ENCODE assay signal across 12 mouse cellular contexts in genomic region chr5:135353564-135353963, GRCm38 (mm10). TPM values are rescaled to one million over a fixed set of nuclear protein-coding genes. Genes with fewer than 3 reads are reported as not detected.
DNase-seq lines count a peak whose midpoint lies in the region; ATAC-seq and TF ChIP-seq lines count a peak whose summit lies in the region.
"Had no signal": no experiment of that assay in that cellular context is flagged by ENCODE, and none has a peak within 500 bp of the region (broad histone marks: within the 10 kb centered on the region; RNA-seq: fewer than 3 reads in every experiment).

No protein-coding gene starts in this region.

- H3K9me3 ChIP-seq in kidney, postnatal 0 days (replicated peaks; ENCODE audit: low read length), result no peaks in the 10 kb centered on the region; the same call in 1 of the 2 replicates
- H3K9me3 ChIP-seq in ES-Bruce4 (replicated peaks; ENCODE audit: control insufficient read depth, insufficient read depth, low read length, poor library complexity, severe bottlenecking), result 0 out of 2 replicates have a peak, but pooled peaks cover 5% of the 10 kb centered on the region

- no peak overlapping the region for H3K9ac ChIP-seq in kidney, postnatal 0 days (ENCODE audit: low read depth, low read length)
- no peak overlapping the region; the same call in 1 of the 2 replicates for H3K9ac ChIP-seq in ES-Bruce4 (ENCODE audit: low read depth, poor library complexity, severe bottlenecking)
- H3K9ac ChIP-seq: neural tube, embryonic 12.5 days had no signal

- no peak overlapping the region for H3K4me3 ChIP-seq in kidney, postnatal 0 days (replicated peaks; ENCODE audit: low read depth, low read length)
- peak overlapping the region; percentile 46 for H3K4me3 ChIP-seq in ES-Bruce4 (ENCODE audit: low read depth, low read length)
- H3K4me3 ChIP-seq: neural tube, embryonic 12.5 days had no signal

- H3K4me2 ChIP-seq in kidney, postnatal 0 days (ENCODE audit: low read length), result no peak overlapping the region
- H3K4me2 ChIP-seq: neural tube, embryonic 12.5 days had no signal

- TF ChIP-seq CTCF in kidney, postnatal 0 days (IDR thresholded peaks at IDR 0.05; ENCODE audit: low read depth), result peak; percentile 56
- TF ChIP-seq CTCF in ES-Bruce4 (IDR thresholded peaks at IDR 0.05; ENCODE audit: low read depth, low read length), result peak; percentile 91

- H3K36me3 ChIP-seq in kidney, postnatal 0 days (ENCODE audit: insufficient read depth, low read length), result no peaks in the 10 kb centered on the region
- H3K36me3 ChIP-seq in ES-Bruce4 (ENCODE audit: control insufficient read depth, insufficient read depth, low read length, poor library complexity, severe bottlenecking), result no peaks in the 10 kb centered on the region
- H3K36me3 ChIP-seq: neural tube, embryonic 12.5 days had no signal

- no peak for ATAC-seq in kidney, postnatal 0 days (replicated peaks; ENCODE audit: low FRiP score, low read depth)

- no peak overlapping the region for H3K27ac ChIP-seq in kidney, postnatal 0 days
- H3K27ac ChIP-seq in ES-Bruce4 (ENCODE audit: insufficient read depth, low read length), result no peak overlapping the region
- H3K27ac ChIP-seq: neural tube, embryonic 12.5 days had no signal

- 19% methylated on average over 20 of the region's 20 CpGs for WGBS in kidney, postnatal 0 days

- no peak for TF ChIP-seq EP300 in ES-Bruce4 (IDR thresholded peaks at IDR 0.05; ENCODE audit: insufficient read depth, low read depth, low read length)

- intact Hi-C loops in left cerebral cortex, postnatal 10 days (cut with DNase I), result no loop called here

- no peaks in the 10 kb centered on the region for H3K4me1 ChIP-seq in kidney, postnatal 0 days (replicated peaks; ENCODE audit: insufficient read depth, low read length)
- H3K4me1 ChIP-seq in ES-Bruce4 (ENCODE audit: control insufficient read depth, insufficient read depth, low read length), result no peaks in the 10 kb centered on the region
- H3K4me1 ChIP-seq: neural tube, embryonic 12.5 days had no signal

- DNase-seq in kidney, postnatal 0 days (ENCODE audit: low spot score), result peak; percentile 28
- DNase-seq in kidney, adult 8-10 months, result no peak
- peak; percentile 89 for DNase-seq in R1 (ENCODE audit: low read depth, low spot score)
- peak; percentile 39 for DNase-seq in induced T-regulatory cell, adult 2 months (ENCODE audit: low read depth)
- no peak for DNase-seq in layer of hippocampus, postnatal 25 days (ENCODE audit: extremely low spot score in 1 of 2, low spot score in 1 of 2)
- no peak for DNase-seq in frontal cortex, postnatal 36 days (ENCODE audit: low spot score in 2 of 2)
- DNase-seq in left cerebral cortex, postnatal 10 days (ENCODE audit: extremely low spot score in 1 of 2, low spot score in 2 of 2), result no peak
- DNase-seq: adrenal gland, postnatal 10 days had no signal

- no peaks in the 10 kb centered on the region for H3K27me3 ChIP-seq in kidney, postnatal 0 days (ENCODE audit: insufficient read depth, low read length)
- no peaks in the 10 kb centered on the region for H3K27me3 ChIP-seq in ES-Bruce4 (ENCODE audit: control insufficient read depth, insufficient read depth, low read length, poor library complexity, severe bottlenecking)

- no peak for TF ChIP-seq POLR2A in ES-Bruce4 (IDR thresholded peaks at IDR 0.05; ENCODE audit: insufficient read depth, low read length)

RNA-seq across cellular contexts. Expression of gene Trim50, which starts 0.5 kb away (rescaled TPM):
- not detected in 2 replicates for polyA plus RNA-seq in kidney, postnatal 0 days (2015; fragmentation: Nextera tagmentation; extraction: Ambion mirVana)
- polyA plus RNA-seq in ES-Bruce4 (2011; ENCODE audit: insufficient read depth, insufficient read length, low read depth, missing spikeins), result not detected in 2 replicates
- not detected for total RNA-seq in layer of hippocampus, postnatal 25 days (2021)
- total RNA-seq in left cerebral cortex, postnatal 10 days (2021), result not detected
- total RNA-seq: adrenal gland, postnatal 10 days; heart, postnatal 25 days had no signal
- polyA plus RNA-seq: limb, embryonic 14.5 days; neural tube, embryonic 12.5 days had no signal

RNA-seq across cellular contexts. Expression of gene Fkbp6, which starts 3.7 kb away (rescaled TPM):
- polyA plus RNA-seq in kidney, postnatal 0 days (2015; fragmentation: Nextera tagmentation; extraction: Ambion mirVana), result not detected in 2 replicates
- polyA plus RNA-seq in ES-Bruce4 (2011; ENCODE audit: insufficient read depth, insufficient read length, low read depth, missing spikeins), result 0.49 and 0.55 TPM in 2 replicates
- total RNA-seq in layer of hippocampus, postnatal 25 days (2021), result under 1 TPM in 1 of 2 experiments, not detected in 1; 0.31 TPM
- under 1 TPM in 1 of 2 experiments, not detected in 1; 0.65 TPM for total RNA-seq in left cerebral cortex, postnatal 10 days (2021)
- polyA plus RNA-seq: neural tube, embryonic 12.5 days had no signal

RNA-seq across cellular contexts. Expression of gene Nsun5, which starts 16.2 kb away (rescaled TPM):
- 22.7 and 23.8 TPM in 2 replicates for polyA plus RNA-seq in kidney, postnatal 0 days (2015; fragmentation: Nextera tagmentation; extraction: Ambion mirVana)
- 18.8 and 21.8 TPM in 2 replicates for polyA plus RNA-seq in ES-Bruce4 (2011; ENCODE audit: insufficient read depth, insufficient read length, low read depth, missing spikeins)
- 10 to 100 TPM; 20.8 to 24.0 TPM for total RNA-seq in layer of hippocampus, postnatal 25 days (2021)
- total RNA-seq in left cerebral cortex, postnatal 10 days (2021), result 10 to 100 TPM; 20.4 to 25.7 TPM

RNA-seq across cellular contexts. Expression of gene Pom121, which starts 40.8 kb away (rescaled TPM):
- polyA plus RNA-seq in kidney, postnatal 0 days (2015; fragmentation: Nextera tagmentation; extraction: Ambion mirVana), result 8.1 and 8.9 TPM in 2 replicates
- polyA plus RNA-seq in ES-Bruce4 (2011; ENCODE audit: insufficient read depth, insufficient read length, low read depth, missing spikeins), result 68.9 and 71.8 TPM in 2 replicates
- 10 to 100 TPM; 48.9 to 51.7 TPM for total RNA-seq in layer of hippocampus, postnatal 25 days (2021)
- 10 to 100 TPM; 37.5 to 39.1 TPM for total RNA-seq in left cerebral cortex, postnatal 10 days (2021)

Comparison
In these comparisons a context has a peak if more than half of its experiments do, and no peak if none do; other contexts are left out.
1. DNase-seq: peak in kidney, postnatal 0 days (single experiment), R1 (single experiment) and induced T-regulatory cell, adult 2 months (single experiment); none in kidney, adult 8-10 months (0 of 2), layer of hippocampus, postnatal 25 days (0 of 2), frontal cortex, postnatal 36 days (0 of 2) and left cerebral cortex, postnatal 10 days (0 of 2).